Mouse (Mus musculus): ENCODE measurements at regions not wholly inside any gene's neighbourhood (a gene's known extent, or its start where the extent isn't known, plus 50 kb on each side); places are given as distances from the start of the nearest gene placed in this dataset.

DNA sequence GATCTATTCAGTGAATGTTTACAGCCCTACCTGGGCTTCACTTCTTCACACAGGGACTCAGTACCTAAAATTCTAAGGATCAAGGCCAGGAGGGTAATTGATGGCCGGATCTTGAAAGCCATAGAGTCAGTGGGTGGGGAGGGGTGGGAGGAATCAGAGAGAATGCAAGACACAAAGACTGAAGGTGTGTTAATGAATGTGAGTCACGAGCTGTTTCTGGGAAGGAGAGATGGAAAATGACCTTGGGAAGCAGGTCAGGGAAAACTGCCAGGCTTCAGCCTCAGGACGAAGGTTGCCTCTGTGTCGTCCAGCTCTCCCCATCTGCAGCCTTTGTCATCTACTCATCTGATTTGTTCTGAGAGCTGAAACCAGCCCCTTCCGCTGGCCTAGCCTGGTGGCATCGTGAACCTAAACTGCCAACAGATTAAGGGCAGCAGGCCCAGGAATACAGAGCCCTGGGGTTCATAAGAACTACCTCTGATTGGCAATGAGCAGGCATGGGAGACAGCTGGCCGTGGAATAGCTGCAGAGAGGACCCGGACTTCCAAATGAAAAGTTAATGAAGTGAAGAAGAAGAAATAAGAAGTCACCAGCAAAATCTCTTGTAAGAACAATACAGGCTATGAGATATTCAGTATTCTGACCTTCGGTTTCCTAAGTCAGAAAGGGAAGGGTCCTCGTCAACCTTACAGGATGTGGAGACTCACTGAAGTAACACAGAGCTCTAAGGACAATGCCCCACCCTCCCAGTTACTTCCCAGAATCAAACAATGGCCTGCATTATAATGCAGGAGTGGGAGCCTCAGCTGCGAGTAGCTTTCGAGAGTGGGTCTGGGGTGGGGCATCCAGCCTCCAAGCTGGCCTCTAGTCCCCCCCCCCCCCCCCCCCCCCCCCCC, 100.8 kb upstream of the Slc44a1 start:
- H3K27ac ChIP-seq, result 0 out of 2 replicates have a peak overlapping the region, but pooled peaks have one; percentile 28
- no peaks in the 10 kb centered on the region for H3K36me3 ChIP-seq (ENCODE audit: insufficient read depth, low read length)
- no peak overlapping the region for H3K9ac ChIP-seq (replicated peaks; ENCODE audit: low read length)
- no peak overlapping the region for H3K4me2 ChIP-seq (ENCODE audit: low read depth, low read length)
- ATAC-seq (peak; percentile 49; the same call in 1 of the 2 replicates), DNase-seq (ENCODE audit: low spot score) (peak; percentile 25)
- no peaks in the 10 kb centered on the region for H3K27me3 ChIP-seq (ENCODE audit: insufficient read depth, low read length)
- H3K4me3 ChIP-seq (ENCODE audit: low read length), result no peak overlapping the region
- H3K9me3 ChIP-seq (ENCODE audit: low read length), result no peaks in the 10 kb centered on the region
- no peak for TF ChIP-seq CTCF (IDR thresholded peaks at IDR 0.05; ENCODE audit: low read depth)
- WGBS, result 28% methylated on average over 12 of the region's 12 CpGs
- no peaks in the 10 kb centered on the region for H3K4me1 ChIP-seq (ENCODE audit: insufficient read depth, low read length)

- H3K9me3 ChIP-seq (ENCODE audit: low read length), result no peaks in the 10 kb centered on the region
- H3K9ac ChIP-seq (replicated peaks; ENCODE audit: low read length), result no peak overlapping the region
- no peaks in the 10 kb centered on the region for H3K4me1 ChIP-seq (ENCODE audit: insufficient read depth, low read length)
- no peak for DNase-seq (ENCODE audit: low spot score)
- H3K27ac ChIP-seq, result no peak overlapping the region
- no peak overlapping the region for H3K4me2 ChIP-seq (ENCODE audit: low read depth, low read length)
- no peak for TF ChIP-seq CTCF (IDR thresholded peaks at IDR 0.05; ENCODE audit: low read depth)
- H3K36me3 ChIP-seq (ENCODE audit: insufficient read depth, low read length), result no peaks in the 10 kb centered on the region
- no peaks in the 10 kb centered on the region for H3K27me3 ChIP-seq (ENCODE audit: insufficient read depth, low read length)
- WGBS, result 78% methylated on average over 4 of the region's 4 CpGs
- ATAC-seq, result no peak
- H3K4me3 ChIP-seq (ENCODE audit: low read length), result no peak overlapping the region
Observed at GRCm38 (mm10) chr4:53338479-53338878, 101.7 kb upstream of the Slc44a1 start.

DNA sequence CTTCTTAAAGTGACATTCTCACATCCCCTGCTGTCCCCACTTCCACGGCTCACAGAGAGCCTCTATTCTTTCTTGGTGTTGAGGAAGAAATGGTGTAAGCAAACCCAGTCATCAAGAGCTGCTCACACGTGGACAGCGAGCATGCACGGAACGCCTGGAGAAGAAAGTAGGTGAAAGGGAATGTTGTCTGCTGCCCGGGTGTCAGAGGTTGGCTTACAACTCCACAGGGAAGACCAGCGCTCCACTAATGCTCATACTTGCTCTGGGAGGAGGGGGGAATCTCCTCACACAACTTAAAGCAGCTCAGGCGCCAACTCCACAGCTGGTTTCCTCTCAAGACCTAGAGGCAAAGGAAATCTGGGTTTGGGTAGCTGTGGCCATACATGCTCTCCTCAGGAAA, 102.4 kb upstream of the Slc44a1 start:
- Histone ChIP-seq H3K27ac (no peak overlapping the region), H3K4me2 (ENCODE audit: low read depth, low read length) (no peak overlapping the region)
- no peak for ATAC-seq

GRCm38 (mm10) chr4:53327382-53328165, 112.6 kb upstream of the Slc44a1 start:
- WGBS, result 55% methylated on average over 7 of the region's 7 CpGs
- DNase-seq (ENCODE audit: low spot score), result peak; percentile 38

More for the DNA sequence above, 102.4 kb upstream of the Slc44a1 start:
- no peak overlapping the region for H3K9ac ChIP-seq (replicated peaks; ENCODE audit: low read length)
- no peaks in the 10 kb centered on the region for H3K27me3 ChIP-seq (ENCODE audit: insufficient read depth, low read length)
- H3K4me3 ChIP-seq (ENCODE audit: low read length), result no peak overlapping the region
- 46% methylated on average over 8 of the region's 8 CpGs for WGBS
- no peak for DNase-seq (ENCODE audit: low spot score)
- no peaks in the 10 kb centered on the region for H3K36me3 ChIP-seq (ENCODE audit: insufficient read depth, low read length)
- no peak for TF ChIP-seq CTCF (IDR thresholded peaks at IDR 0.05; ENCODE audit: low read depth)
- H3K9me3 ChIP-seq (ENCODE audit: low read length), result no peaks in the 10 kb centered on the region
- H3K4me1 ChIP-seq (ENCODE audit: insufficient read depth, low read length), result no peaks in the 10 kb centered on the region

GRCm38 (mm10) chr4:53323838-53324237, 116.4 kb upstream of the Slc44a1 start:
- no peak overlapping the region for H3K9ac ChIP-seq (replicated peaks; ENCODE audit: low read length)
- no peak overlapping the region for H3K4me3 ChIP-seq (ENCODE audit: low read length)
- no peak overlapping the region for H3K27ac ChIP-seq
- ATAC-seq, result no peak
- H3K4me1 ChIP-seq (ENCODE audit: insufficient read depth, low read length), result peaks cover 10% of the 10 kb centered on the region
- H3K27me3 ChIP-seq (ENCODE audit: insufficient read depth, low read length), result no peaks in the 10 kb centered on the region
- DNase-seq (ENCODE audit: low spot score), result no peak
- H3K4me2 ChIP-seq (ENCODE audit: low read depth, low read length), result no peak overlapping the region
- WGBS, result 90% methylated on average over 4 of the region's 4 CpGs
- no peaks in the 10 kb centered on the region for H3K9me3 ChIP-seq (ENCODE audit: low read length)
- H3K36me3 ChIP-seq (ENCODE audit: insufficient read depth, low read length), result no peaks in the 10 kb centered on the region
- no peak for TF ChIP-seq CTCF (IDR thresholded peaks at IDR 0.05; ENCODE audit: low read depth)

More at GRCm38 (mm10) chr4:53327382-53328165, 112.6 kb upstream of the Slc44a1 start:
- H3K27me3 ChIP-seq (ENCODE audit: insufficient read depth, low read length), result no peaks in the 10 kb centered on the region
- H3K4me1 ChIP-seq (ENCODE audit: insufficient read depth, low read length), result peaks cover 10% of the 10 kb centered on the region
- H3K9me3 ChIP-seq (ENCODE audit: low read length), result no peaks in the 10 kb centered on the region
- H3K4me2 ChIP-seq (ENCODE audit: low read depth, low read length), result no peak overlapping the region
- no peak overlapping the region for H3K4me3 ChIP-seq (ENCODE audit: low read length)
- no peak overlapping the region for H3K27ac ChIP-seq
- ATAC-seq, result no peak; the same call in 1 of the 2 replicates
- no peaks in the 10 kb centered on the region for H3K36me3 ChIP-seq (ENCODE audit: insufficient read depth, low read length)
- no peak overlapping the region for H3K9ac ChIP-seq (replicated peaks; ENCODE audit: low read length)
- no peak for TF ChIP-seq CTCF (IDR thresholded peaks at IDR 0.05; ENCODE audit: low read depth)

DNA sequence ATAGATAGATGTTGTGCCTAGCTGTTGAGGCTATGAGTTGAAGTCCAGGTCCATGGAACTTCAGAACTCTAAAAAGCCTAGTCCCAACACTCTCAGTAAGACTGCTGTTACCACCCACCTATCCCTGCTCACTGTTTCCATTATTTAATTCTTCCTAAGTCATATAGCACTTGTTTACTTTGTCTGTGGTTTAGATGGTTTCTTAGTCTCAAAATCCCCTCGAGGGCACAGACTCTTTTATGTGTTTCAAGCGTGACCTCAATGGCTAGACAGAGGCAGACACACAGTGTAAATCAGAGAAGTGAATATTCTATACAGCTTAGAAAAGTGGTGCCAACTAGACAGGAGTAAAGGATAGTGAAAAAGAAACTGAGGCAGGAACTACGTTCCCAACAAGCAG, 117.0 kb upstream of the Slc44a1 start:
- Histone ChIP-seq H3K4me2 (ENCODE audit: low read depth, low read length) (no peak overlapping the region), H3K9me3 (ENCODE audit: low read length) (no peaks in the 10 kb centered on the region), H3K27me3 (ENCODE audit: insufficient read depth, low read length) (no peaks in the 10 kb centered on the region), H3K27ac (no peak overlapping the region), H3K4me1 (ENCODE audit: insufficient read depth, low read length) (peaks cover 10% of the 10 kb centered on the region), H3K4me3 (ENCODE audit: low read length) (no peak overlapping the region), H3K36me3 (ENCODE audit: insufficient read depth, low read length) (no peaks in the 10 kb centered on the region), H3K9ac (replicated peaks; ENCODE audit: low read length) (no peak overlapping the region)
- no peak for TF ChIP-seq CTCF (IDR thresholded peaks at IDR 0.05; ENCODE audit: low read depth)
- ATAC-seq, result no peak
- 75% methylated on average over 3 of the region's 3 CpGs for whole genome bisulfite sequencing
- DNase-seq (ENCODE audit: low spot score), result no peak

All from hindbrain, postnatal 0 days (tissue).